Mouse (Mus musculus): ENCODE data around the gene Cab39. TPM values are rescaled to one million over a fixed set of nuclear protein-coding genes. Genes with fewer than 3 reads are reported as not detected.

Cab39 gene
- total and polyA plus RNA-seq, 3 experiments: 90.2 to 239 (median 111) TPM

DNA sequence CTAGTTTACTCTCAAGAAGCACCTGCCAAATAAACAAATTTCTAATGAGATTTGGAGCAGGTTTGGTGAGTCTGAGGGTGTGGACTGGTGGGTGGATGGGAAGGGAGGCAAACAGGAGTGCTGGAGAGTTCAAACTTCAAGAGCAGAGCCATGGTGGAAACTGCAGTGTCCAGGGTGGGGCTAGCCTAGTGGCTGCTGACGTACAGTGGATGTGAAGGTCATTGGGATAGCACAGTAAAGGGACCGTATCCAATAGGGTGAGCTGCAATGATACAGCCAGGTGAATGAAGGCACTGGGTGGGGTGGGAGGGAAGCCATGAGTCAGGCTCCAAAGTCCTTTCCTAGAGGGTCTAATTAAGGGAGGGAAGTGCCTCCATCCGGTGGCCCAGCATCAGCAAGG lies 2.7 kb upstream of the Cab39 start:
- Histone ChIP-seq H3K4me1 (ENCODE audit: control insufficient read depth in 1 of 2, insufficient read depth in 2 of 2) (peaks cover 8 to 19% of the 10 kb centered on the region in 2 experiments), H3K27ac (ENCODE audit: insufficient read depth, low read depth) (no peak overlapping the region), H3K4me2 (ENCODE audit: insufficient read depth, low read depth, poor library complexity, severe bottlenecking) (peak overlapping the region; percentile 50; the same call in 1 of the 2 replicates), H3K9me3 (replicated peaks; ENCODE audit: low read length) (no peaks in the 10 kb centered on the region), H3K9ac (ENCODE audit: insufficient read depth, low read depth) (no peak overlapping the region; the same call in 1 of the 2 replicates), H3K4me3 (replicated peaks in 1 of 3; ENCODE audit: low read depth in 2 of 3, low read length in 2 of 3, poor library complexity in 1 of 3) (no peak overlapping the region), H3K36me3 (replicated peaks in 1 of 2; ENCODE audit: control insufficient read depth in 1 of 2, insufficient read depth in 1 of 2, low read length in 1 of 2) (no peaks in the 10 kb centered on the region), H3K27me3 (replicated peaks) (no peaks in the 10 kb centered on the region), H3K79me2 (replicated peaks; ENCODE audit: control insufficient read depth, extremely low read depth, insufficient read depth, poor library complexity, severe bottlenecking) (peaks cover 20% of the 10 kb centered on the region)
- TF ChIP-seq ZC3H11A (IDR thresholded peaks at IDR 0.05; ENCODE audit: low read depth, low read length) (no peak), ELF1 (IDR thresholded peaks at IDR 0.05; ENCODE audit: low read depth, low read length) (no peak), EP300 (IDR thresholded peaks at IDR 0.05; ENCODE audit: low read length) (no peak), IRF4 (IDR thresholded peaks at IDR 0.05; ENCODE audit: low read depth, low read length) (no peak), HCFC1 (IDR thresholded peaks at IDR 0.05; ENCODE audit: low read depth, low read length) (no peak), ZMIZ1 (IDR thresholded peaks at IDR 0.05; ENCODE audit: low read depth, low read length) (no peak), BHLHE40 (IDR thresholded peaks at IDR 0.05; ENCODE audit: low read depth, low read length) (no peak), NRF1 (IDR thresholded peaks at IDR 0.05; ENCODE audit: low read depth, low read length) (no peak), KAT2A (IDR thresholded peaks at IDR 0.05; ENCODE audit: insufficient replicate concordance, low read length) (no peak), USF2 (conservative IDR thresholded peaks at IDR 0.05; ENCODE audit: low read depth, low read length) (no peak), SIN3A (IDR thresholded peaks at IDR 0.05; ENCODE audit: low read length) (no peak)
- dilution Hi-C loops (cut with MboI; ENCODE audit: extremely low pct_ligation_motif_present, extremely low pct_unique_long_range_greater_than_20kb, low sequenced_read_pairs): no loop called here
- DNase-seq (ENCODE audit: extremely low read depth): no peak
- in situ Hi-C loops (cut with MboI; ENCODE audit: low pct_ligation_motif_present, low pct_unique_long_range_greater_than_20kb, low sequenced_read_pairs): loop anchor here (5.0 kb wide), 1 partner anchor 38 kb away; no protein-coding TSS in a partner anchor

GRCm38 (mm10) chr1:85791476-85791875 lies 1.8 kb upstream of the Cab39 start:
- H3K4me1 ChIP-seq (ENCODE audit: control insufficient read depth in 1 of 2, insufficient read depth in 2 of 2): peaks cover 10 to 28% of the 10 kb centered on the region in 2 experiments
- H3K9me3 ChIP-seq (replicated peaks; ENCODE audit: low read length): no peaks in the 10 kb centered on the region
- no peak for DNase-seq (ENCODE audit: extremely low read depth)
- TF ChIP-seq MAX (IDR thresholded peaks at IDR 0.05; ENCODE audit: low read length): no peak
- TF ChIP-seq MEF2A (IDR thresholded peaks at IDR 0.05; ENCODE audit: borderline replicate concordance, low read depth, low read length): no peak
- no peak for TF ChIP-seq SMC3 (IDR thresholded peaks at IDR 0.05; ENCODE audit: low read depth, low read length)
- no peak for TF ChIP-seq IRF4 (IDR thresholded peaks at IDR 0.05; ENCODE audit: low read depth, low read length)
- no peak for TF ChIP-seq BHLHE40 (IDR thresholded peaks at IDR 0.05; ENCODE audit: low read depth, low read length)
- no peak overlapping the region for H3K9ac ChIP-seq (ENCODE audit: insufficient read depth, low read depth)
- H3K4me3 ChIP-seq (replicated peaks in 1 of 3; ENCODE audit: low read depth in 2 of 3, low read length in 2 of 3, poor library complexity in 1 of 3): no peak overlapping the region
- no peak overlapping the region for H3K4me2 ChIP-seq (ENCODE audit: insufficient read depth, low read depth, poor library complexity, severe bottlenecking)
- in situ Hi-C loops (cut with MboI; ENCODE audit: low pct_ligation_motif_present, low pct_unique_long_range_greater_than_20kb, low sequenced_read_pairs): loop anchor here (5.0 kb wide), 1 partner anchor 39 kb away; no protein-coding TSS in a partner anchor
- dilution Hi-C loops (cut with MboI; ENCODE audit: extremely low pct_ligation_motif_present, extremely low pct_unique_long_range_greater_than_20kb, low sequenced_read_pairs): no loop called here
- no peak overlapping the region for H3K27ac ChIP-seq (ENCODE audit: insufficient read depth, low read depth)
- peaks cover 4 to 5% of the 10 kb centered on the region in 2 experiments for H3K36me3 ChIP-seq (replicated peaks in 1 of 2; ENCODE audit: control insufficient read depth in 1 of 2, insufficient read depth in 1 of 2, low read length in 1 of 2)
- H3K27me3 ChIP-seq (replicated peaks): no peaks in the 10 kb centered on the region
- H3K79me2 ChIP-seq (replicated peaks; ENCODE audit: control insufficient read depth, extremely low read depth, insufficient read depth, poor library complexity, severe bottlenecking): peaks cover 29% of the 10 kb centered on the region
